Mouse (Mus musculus): Measurements from ENCODE around the gene Iqce.

GRCm38 (mm10) chr5:140649101-140649667 lies 53.0 kb downstream of the Iqce start:
- TF ChIP-seq CTCF (conservative IDR thresholded peaks at IDR 0.05; ENCODE audit: low read length) (no peak), POU5F1 (IDR thresholded peaks at IDR 0.05; ENCODE audit: borderline replicate concordance, low read length) (no peak)

Measured in E14TG2a.4 (cell line).